Mouse (Mus musculus): ENCODE results near the gene Tmeff1. TPM values are rescaled to one million over a fixed set of nuclear protein-coding genes. Genes with fewer than 3 reads are reported as not detected.
"Not testable (repeated sequence)": the region's sequence is repeated elsewhere in the genome, so short reads cannot be mapped to it uniquely, and the experiment has no call there.

The Tmeff1 gene
- total RNA-seq, 2 experiments from 2014 or later, result not detected

- no peak for ATAC-seq (replicated peaks; ENCODE audit: low FRiP score, poor library complexity, severe bottlenecking)
Measured at GRCm38 (mm10) chr4:48663271-48663670, 78.3 kb downstream of the Tmeff1 start, which contains the start of gene Cavin4. TSS of gene Cavin4 (plus strand) at chr4:48663514.

- no peak for ATAC-seq (replicated peaks; ENCODE audit: low FRiP score, poor library complexity, severe bottlenecking)
Measured at GRCm38 (mm10) chr4:48664021-48664420, 79.0 kb downstream of the Tmeff1 start.

DNA sequence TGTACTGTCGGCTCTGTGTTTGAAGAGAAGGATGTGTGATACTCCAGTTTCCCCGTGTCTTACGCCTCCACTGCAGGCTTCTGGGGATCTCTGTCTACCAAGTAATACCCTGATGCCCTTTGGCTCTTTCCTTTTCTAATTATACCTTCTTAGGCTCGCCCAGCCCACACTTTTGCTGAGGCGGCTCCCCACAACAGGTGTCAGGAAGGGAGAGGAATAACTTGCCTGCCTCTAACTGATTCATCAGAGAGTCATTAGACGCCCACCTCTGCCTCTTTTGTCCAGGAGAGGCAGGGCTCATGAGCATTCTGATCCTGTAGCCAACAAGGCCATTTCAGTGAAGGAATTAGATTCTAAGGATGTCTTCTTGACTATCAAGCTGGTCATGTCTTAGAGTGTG, 82.3 kb downstream of the Tmeff1 start:
- ATAC-seq (replicated peaks; ENCODE audit: low FRiP score, poor library complexity, severe bottlenecking), result no peak

- ATAC-seq (replicated peaks; ENCODE audit: low FRiP score, poor library complexity, severe bottlenecking), result no peak
Measured at GRCm38 (mm10) chr4:48672915-48673314, 87.9 kb downstream of the Tmeff1 start.

DNA sequence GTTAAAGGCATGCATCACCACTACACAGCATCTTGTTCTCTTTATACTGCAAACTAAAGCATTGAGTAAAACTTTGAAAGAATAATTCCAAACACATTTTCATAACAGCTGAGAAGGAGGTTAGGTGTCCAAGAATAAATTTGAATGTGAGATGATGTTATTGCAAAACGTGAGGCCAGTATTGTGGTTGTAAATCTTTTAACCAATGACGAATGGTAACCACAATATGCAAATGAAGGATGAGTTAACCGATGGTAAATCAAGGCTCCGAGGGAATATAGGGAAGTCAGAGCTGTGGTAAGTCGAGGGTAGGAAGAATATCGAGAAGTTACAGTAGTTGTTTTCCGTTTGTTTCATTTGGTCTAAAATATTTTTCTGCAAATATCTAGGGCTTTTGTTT, 89.4 kb downstream of the Tmeff1 start:
- no peak for ATAC-seq (replicated peaks; ENCODE audit: low FRiP score, poor library complexity, severe bottlenecking)

DNA sequence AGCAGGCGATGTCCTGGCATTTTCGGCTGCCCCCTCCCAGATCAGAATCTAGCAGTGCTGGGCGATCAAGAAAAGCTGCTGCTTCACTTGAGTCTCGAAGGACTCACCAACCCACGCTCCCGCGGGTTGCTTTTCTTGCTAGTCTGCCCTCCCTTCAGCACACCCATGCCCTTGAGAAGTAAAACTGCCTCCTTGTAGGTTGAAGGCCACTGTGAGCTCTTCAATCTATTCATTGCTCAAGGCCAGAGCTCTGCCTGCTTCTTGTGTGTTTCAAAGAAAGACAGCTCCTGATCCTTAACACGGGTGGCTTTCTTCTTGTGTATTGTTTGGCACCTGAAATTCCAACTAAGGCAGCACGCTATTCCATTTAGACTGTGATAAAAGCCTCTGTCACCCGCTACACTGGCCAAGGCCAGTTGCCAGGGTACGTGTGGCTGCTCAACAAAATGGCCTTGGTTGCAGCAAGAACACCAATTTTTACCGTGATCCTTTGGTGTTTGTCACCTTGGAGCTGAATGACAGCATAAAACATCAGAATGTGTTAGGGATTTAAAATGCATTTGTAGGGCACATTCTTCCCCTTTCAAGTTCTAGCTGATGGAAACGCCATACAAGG, 91.7 kb downstream of the Tmeff1 start:
- ATAC-seq (replicated peaks; ENCODE audit: low FRiP score, poor library complexity, severe bottlenecking), result no peak

DNA sequence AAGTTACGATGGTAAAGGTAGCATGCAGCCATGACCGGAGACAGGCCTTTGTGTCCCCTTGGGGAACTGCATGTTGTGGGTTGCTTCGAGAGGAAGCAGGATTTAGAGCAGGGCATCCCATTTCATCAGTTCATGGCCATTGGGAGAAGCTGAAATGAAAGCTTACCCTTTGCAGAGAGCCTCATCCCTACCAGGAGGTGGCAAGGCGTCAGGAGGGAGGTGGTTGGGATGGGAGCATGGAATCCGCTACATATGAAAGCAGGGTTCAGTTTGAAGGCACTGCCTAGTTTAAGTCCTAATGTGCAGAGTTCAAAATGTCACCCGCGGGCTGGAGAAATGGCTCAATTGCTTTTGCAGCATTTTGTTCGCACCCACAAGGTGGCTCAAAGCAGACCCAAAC, 92.3 kb downstream of the Tmeff1 start:
- ATAC-seq (replicated peaks; ENCODE audit: low FRiP score, poor library complexity, severe bottlenecking), result no peak

DNA sequence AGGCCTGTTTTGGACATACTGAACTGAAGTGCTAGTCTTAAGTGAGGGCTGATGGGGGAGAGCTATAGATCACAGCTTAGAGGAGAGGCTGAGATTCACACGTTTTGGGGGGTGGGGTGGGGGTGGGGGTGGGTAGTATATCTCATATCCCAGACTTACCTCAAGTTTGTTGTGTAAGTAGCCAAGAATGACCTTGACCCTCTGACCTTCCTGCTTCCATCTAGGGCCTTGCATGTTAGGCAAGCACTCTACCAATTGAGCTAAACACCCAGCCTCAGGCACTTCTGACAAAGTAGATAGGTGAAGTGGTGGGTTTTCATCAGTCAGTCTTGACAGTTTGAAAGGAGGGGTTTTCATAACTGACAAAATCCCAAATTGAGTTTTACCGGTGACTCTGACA, 92.8 kb downstream of the Tmeff1 start:
- no peak for ATAC-seq (replicated peaks; ENCODE audit: low FRiP score, poor library complexity, severe bottlenecking)

GRCm38 (mm10) chr4:48678793-48679192, 93.8 kb downstream of the Tmeff1 start:
- ATAC-seq (replicated peaks; ENCODE audit: low FRiP score, poor library complexity, severe bottlenecking), result no peak

DNA sequence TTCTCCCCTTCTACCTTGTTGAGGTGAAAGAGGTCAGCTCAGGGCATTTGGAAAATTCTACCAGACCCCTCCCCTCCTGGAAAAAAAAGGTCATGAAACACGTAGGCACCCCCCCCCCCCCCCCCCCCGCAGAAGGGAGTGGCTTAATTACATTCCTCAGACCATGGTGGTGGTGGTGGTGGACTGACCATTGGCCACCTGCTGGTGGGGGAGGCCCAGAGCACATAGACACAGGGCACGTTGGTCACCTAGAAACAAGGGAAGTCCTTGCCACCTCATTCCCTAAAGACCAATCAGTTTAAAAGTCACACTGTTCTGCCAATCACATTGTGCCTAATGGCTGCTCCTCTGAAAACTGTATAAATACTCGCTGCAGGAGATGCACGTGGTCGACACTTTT, 94.8 kb downstream of the Tmeff1 start:
- ATAC-seq (replicated peaks; ENCODE audit: low FRiP score, poor library complexity, severe bottlenecking), result not testable (repeated sequence)

- no peak for ATAC-seq (replicated peaks; ENCODE audit: low FRiP score, poor library complexity, severe bottlenecking)
Measured at GRCm38 (mm10) chr4:48680214-48680613, 95.2 kb downstream of the Tmeff1 start.

GRCm38 (mm10) chr4:48680648-48681343, 95.8 kb downstream of the Tmeff1 start:
- ATAC-seq (replicated peaks; ENCODE audit: low FRiP score, poor library complexity, severe bottlenecking), result no peak

DNA sequence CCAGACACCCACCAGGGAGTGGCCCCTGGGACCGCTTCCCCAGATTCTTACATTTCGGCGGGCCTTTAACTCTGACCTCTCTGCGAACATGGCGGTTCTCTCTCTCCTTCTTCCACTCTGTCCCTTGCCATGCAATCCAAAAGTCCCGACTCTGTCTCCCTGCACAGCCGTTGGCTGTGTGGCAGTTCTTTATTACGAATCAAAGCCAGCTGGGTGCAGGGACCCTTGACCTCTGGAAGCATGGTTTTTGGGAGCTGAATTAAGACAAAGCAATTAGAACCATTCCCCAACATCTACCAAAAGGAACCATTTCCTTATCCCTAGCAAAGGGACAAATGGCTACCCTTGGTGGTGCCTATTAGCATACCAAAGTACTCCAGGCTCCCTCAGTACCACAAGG, 98.2 kb downstream of the Tmeff1 start:
- ATAC-seq (replicated peaks; ENCODE audit: low FRiP score, poor library complexity, severe bottlenecking), result no peak

DNA sequence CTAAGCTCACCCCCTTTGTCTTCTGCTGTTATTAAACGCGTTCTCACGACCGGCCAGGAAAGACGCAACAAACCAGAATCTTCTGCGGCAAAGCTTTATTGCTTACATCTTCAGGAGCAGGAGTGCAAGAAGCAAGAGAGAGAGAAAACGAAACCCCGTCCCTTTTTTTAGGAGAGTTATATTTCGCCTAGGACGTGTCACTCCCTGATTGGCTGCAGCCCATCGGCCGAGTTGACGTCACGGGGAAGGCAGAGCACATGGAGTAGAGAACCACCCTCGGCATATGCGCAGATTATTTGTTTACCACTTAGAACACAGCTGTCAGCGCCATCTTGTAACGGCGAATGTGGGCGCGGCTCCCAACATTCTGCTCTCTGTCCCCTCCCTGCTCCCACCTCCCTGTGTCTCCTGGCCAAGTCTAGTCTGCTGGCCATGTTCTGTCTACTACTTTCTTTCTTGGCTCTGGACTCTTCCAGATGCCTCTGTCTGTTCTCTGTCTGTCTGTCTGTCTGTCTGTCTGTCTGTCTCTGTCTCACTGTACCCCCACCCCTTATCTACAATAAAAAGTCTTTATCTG, 98.7 kb downstream of the Tmeff1 start:
- ATAC-seq (replicated peaks; ENCODE audit: low FRiP score, poor library complexity, severe bottlenecking), result not testable (repeated sequence)

- ATAC-seq (replicated peaks; ENCODE audit: low FRiP score, poor library complexity, severe bottlenecking), result no peak
Measured at GRCm38 (mm10) chr4:48684593-48685187, 99.7 kb downstream of the Tmeff1 start.

DNA sequence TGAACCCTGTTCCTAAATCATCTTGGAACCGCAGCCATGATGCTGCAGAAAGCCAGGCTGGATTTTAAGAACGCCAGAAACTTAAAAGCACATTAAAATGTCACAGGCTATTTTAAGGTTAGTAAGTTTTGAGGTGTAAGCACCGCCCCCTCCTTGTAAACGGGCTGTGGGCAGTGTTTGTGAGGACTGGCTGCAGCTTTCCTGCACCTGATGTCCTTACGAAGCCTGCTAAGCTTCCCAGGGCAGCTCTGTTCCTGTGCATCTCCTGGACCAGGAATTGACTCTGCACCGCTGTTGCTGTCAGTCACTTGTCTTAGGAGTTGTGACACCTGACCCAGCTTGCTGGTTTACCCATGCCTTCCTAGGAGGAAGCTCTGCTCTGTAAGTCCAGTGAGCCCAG, 103.2 kb downstream of the Tmeff1 start:
- ATAC-seq (replicated peaks; ENCODE audit: low FRiP score, poor library complexity, severe bottlenecking), result no peak

DNA sequence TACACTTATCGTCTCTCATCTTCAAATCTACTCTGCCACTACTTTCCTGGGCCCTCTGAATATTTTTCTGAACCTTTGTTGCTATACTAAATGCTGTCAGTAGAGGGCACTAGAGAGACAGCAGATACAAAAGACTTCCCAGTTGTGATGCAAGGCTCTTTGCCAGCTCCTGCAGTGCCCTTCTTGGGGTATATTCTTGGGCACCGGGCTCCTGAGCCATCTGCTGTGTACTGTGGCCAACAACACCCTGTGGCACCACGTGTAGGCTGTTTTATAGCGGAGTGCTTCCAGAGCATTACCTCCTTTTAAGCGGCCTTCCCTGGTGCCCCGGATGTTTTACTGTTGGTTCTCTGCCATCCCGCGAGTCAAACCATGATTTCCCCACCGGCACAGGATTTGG, 105.7 kb downstream of the Tmeff1 start:
- ATAC-seq (replicated peaks; ENCODE audit: low FRiP score, poor library complexity, severe bottlenecking), result no peak

- ATAC-seq (replicated peaks; ENCODE audit: low FRiP score, poor library complexity, severe bottlenecking), result no peak
Measured at GRCm38 (mm10) chr4:48691793-48692437, 106.9 kb downstream of the Tmeff1 start.

DNA sequence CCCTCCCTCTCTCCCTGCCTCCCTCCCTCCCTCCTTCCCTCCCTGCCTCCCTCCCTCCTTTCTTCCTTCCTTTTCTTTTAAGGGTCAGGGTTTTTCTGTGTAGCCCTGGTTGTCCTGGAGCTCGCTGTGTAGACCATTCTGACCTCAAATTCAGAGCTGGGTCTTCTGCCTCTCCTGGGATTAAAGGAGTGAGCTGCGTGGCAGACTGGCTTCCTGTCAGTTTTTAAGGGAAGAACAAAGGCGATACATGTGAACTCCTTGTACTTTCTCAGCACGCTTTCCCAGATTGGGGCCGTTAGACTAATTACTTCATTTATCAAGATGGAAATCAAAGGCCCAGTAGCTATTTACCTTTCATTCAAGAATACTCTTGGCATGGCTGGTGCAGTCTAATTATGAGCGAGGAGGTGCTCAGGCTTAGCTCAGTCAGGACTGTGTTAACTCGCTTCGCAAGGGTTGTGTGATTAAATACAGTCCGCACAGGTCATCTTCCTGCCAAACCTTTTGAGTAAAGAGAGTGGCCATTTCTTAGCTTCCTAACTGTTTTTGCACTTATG, 107.8 kb downstream of the Tmeff1 start:
- no peak for ATAC-seq (replicated peaks; ENCODE audit: low FRiP score, poor library complexity, severe bottlenecking)

DNA sequence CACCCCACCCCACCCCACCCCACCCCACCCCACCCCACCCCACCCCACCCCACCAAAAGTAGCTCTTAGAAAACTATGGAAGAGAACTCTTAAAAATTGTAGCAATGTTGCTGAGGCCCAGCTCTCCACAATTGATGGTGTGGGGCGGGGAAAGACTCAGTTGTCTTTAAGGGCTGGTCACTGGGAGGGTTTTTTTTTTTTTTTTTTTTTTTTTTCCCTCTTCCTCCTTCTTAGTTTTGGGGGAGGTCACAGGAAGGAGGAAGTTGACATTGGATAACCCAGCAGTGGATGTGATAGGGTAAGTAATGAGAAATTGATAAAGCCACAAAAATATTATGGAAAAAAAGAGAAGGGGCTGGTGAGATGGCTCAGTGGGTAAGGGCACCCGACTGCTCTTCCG, 111.7 kb downstream of the Tmeff1 start:
- no peak for ATAC-seq (replicated peaks; ENCODE audit: low FRiP score, poor library complexity, severe bottlenecking)

Data from erythroblast, adult 5-6 weeks (primary cell).